Mouse (Mus musculus) spleen, postnatal 4 days (tissue): ENCODE measurements around the gene Ubxn11.

ENCODE experiments used
- DNase-seq, 2 experiments: peaks; one replicate each; pipeline ENCODE4 v3.0.0; 2022; ENCODE audit warnings: low spot score in 2 of 2

Gene Ubxn11

DNA sequence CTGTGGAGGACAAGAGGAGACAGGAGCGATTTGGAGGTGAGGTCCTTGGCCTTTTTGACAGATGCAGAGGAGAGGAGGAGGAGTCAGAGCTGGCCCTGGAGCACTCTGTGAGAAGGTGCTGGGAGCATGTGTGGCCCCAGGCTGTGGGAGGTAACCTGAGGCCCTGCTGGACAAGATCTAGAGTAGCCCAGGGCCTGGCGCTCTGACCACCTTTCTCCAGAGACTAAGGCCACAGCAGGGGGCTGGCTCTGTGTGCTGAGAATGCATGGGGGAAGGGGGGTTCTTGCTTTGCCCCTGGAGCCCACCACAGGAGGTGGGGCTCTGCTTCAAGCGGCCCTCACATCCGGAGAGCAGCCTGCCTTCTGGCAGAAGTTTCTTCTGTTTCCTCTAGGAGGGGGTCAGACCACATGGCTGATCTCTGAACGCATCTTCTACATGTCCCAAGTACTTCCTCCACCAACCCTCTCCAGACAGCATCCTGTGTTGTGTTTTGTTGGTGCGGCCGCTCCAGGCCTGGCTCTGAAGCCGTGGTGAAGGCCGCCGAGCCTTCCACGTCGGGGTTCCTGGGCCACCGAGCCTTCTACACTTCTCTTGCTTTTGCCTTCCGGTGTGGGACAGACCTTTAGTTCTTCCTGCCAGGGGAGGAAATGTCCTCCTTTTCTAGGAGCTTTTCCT lies 15.9 kb downstream of the Ubxn11 start:
- no peak for DNase-seq

DNA sequence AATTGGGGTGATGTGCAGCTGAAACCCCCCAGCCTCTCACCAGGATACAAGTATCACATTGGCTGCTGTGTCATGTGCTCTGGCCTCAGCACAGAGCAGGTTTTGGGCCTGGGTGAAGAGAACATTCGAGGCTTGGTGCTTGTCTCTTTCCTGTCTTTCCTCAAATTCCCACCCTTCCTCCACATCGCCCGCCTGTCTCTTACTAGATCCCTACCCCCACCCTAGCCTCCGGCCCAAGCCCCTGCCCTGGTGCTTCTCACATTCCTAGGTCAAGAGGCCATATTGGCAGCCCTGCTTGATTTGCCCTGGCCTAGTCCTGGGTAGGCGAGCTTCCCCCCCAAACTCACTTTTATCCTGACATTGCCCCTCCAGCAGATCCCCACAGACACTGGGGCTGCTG lies 16.7 kb downstream of the Ubxn11 start:
- DNase-seq = no peak

DNA sequence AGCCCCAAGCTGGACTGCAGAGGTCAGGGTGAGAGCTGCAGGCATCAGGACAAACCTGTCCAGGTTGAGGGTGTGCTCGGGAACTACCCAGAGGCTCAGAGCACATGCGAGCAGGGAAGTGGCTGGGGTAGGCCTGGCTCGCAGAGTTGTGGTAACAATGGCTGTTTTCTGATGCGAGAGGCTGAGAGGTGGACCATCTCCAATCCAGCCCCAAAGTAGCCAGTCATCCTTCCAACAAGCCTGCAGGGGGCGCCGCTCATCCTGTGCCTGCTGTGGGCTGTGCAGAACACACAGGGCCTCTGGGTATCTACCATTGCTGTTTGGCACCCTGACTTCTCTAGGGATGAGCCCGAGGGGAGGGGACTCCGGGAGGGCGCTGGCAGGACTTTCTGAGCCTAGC lies 17.3 kb downstream of the Ubxn11 start:
- peak; percentile 57 to 83 for DNase-seq

- peak in 1 of 2 experiments; percentile 64 for DNase-seq
Measured at GRCm38 (mm10) chr4:134120192-134120805, 17.9 kb downstream of the Ubxn11 start.

DNA sequence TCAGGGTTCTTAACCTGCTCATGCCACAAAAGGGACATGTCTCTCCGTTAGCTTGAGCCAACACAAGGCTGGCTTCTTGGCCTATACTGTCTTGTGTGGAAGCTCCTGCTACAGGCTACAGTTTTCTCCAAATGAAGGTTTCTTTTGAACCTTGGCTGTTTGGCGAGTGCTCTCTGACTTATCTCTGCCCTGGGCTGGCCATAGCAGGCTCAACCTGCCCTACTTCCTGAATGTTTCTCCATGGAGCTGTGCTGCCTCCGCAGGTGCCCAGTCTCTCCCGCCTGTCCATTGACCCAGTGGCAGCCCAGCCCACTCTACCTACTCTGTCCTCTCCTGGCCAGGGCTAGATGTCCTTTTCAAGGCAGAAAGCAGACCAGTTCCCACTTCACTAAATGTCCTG lies 18.5 kb downstream of the Ubxn11 start:
- peak in 1 of 2 experiments; percentile 65 for DNase-seq

DNA sequence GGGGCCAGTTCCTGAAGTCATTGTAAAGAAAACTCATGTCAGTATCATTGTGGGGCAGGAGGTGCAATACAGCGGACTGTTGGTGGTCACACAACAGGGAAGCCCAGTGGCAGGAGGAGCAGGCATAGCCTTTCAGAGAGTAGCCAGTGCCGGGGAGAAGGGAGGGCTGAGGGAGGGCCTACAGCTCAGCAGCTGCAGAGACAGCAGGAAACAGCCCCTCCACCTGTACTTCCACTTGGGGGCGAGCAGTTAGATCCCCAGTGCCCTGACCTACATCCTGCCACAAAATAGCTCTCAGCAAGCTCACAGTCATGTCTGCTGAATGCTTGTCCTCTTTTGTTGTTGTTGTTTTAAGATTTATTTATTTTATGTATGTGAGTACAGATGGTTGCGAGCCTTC lies 19.2 kb downstream of the Ubxn11 start:
- peak; percentile 56 to 78 for DNase-seq

GRCm38 (mm10) chr4:134122281-134122680 lies 19.9 kb downstream of the Ubxn11 start:
- DNase-seq = no peak

DNA sequence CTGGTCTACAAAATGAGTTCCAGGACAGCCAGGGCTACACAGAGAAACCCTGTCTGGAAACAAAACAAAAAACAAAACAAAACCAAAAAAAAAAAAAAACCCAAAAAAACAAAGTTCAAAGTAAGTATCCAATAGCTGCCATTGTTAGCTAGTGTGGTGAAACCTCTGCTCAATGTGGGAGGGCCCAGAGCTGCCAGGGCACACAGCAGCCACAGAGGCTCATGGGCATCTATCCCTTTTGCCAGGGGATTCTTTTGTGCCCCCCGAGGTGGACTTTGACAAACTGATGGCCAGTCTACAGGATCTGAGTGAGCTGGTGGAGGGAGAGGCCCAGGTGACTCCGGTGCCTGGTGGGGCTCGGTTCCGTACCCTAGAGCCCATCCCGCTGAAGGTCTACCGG lies 20.8 kb downstream of the Ubxn11 start:
- no peak for DNase-seq

- peak; percentile 59 to 85 for DNase-seq
Measured at GRCm38 (mm10) chr4:134123680-134124551, 21.5 kb downstream of the Ubxn11 start.

- DNase-seq = peak in 1 of 2 experiments; percentile 60
Measured at GRCm38 (mm10) chr4:134125383-134126060, 23.2 kb downstream of the Ubxn11 start.

- no peak for DNase-seq
Measured at GRCm38 (mm10) chr4:134126300-134127120, 24.1 kb downstream of the Ubxn11 start.

DNA sequence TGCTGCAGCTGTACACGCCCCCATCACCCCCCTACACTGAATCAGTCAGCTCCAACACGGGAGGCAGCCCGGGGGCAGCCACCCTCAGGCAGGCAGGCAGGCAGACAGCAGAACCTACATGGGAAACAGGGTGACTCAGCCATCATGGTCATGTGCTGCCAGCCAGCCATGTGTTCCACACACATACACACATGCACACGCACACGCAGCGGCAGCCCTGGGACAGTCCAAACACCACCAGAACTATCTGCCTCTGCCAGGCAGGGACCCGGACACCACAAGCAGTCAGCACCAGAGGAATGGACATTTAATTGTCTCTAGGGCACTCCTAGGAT lies 24.7 kb downstream of the Ubxn11 start:
- peak in 1 of 2 experiments; percentile 64 for DNase-seq

DNA sequence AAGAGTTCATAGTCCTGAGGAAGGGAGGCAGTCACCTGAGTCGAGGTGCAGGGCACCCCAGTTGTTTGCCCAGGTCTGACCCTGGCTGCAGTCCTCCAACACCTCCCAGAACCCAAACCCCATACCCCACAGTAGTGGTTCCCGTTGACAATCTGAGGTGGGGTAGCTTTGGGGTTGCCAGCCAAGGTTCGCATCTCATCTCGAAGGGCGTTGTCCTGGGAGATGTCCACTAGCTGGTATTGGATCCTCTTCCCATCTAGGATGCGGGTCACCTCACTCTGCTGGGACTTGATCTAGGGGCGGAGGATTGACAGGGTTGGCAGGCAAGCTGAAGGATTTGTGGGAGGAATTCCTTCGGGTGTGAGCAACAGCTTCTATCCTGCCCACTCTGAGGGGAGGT lies 25.4 kb downstream of the Ubxn11 start:
- no peak for DNase-seq

- peak; percentile 86 to 93 for DNase-seq
Measured at GRCm38 (mm10) chr4:134128221-134128982, 26.0 kb downstream of the Ubxn11 start, which contains the start of gene Sh3bgrl3. Gene Sh3bgrl3, minus strand, starts transcription at chr4:134128789.

DNA sequence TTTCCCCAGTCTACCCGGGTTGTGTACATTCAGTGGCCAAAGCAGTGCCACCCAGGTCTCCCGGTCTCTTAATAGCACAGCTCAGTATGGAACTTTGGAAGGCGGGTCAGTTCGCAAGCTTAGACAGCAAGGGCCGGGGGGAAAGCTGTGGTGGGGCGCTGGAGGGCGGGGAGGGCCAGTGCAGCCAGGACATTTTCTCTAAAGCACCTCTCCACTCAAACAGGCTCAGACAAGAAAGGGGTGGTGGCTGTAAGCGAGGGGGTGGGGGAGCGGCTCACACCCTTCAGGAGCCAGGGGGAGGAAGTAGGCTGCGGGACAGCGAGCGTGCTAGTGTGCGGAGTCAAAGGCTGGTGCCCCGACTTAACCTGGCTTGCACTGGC lies 26.6 kb downstream of the Ubxn11 start:
- DNase-seq = peak in 1 of 2 experiments; percentile 78

DNA sequence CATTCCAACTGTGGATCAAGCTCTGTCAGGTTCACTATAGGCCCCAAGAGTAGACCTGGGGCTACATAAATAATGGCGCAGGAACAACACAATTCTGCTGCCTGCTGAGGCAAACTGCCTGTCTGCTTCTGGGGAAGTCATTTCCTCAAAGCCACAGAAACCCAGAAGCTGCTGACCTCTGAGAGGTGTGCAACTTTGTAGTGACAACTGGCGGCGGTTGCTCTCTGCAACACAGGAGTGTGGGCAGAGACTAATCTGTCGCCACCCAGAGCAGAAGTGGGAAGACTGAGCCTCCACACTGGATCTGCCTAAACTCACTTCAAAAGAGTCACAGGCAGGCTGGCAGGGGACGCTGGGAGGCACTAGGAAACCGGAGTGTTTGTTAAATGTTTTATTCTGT lies 27.1 kb downstream of the Ubxn11 start:
- peak; percentile 56 to 76 for DNase-seq

GRCm38 (mm10) chr4:134132117-134132516 lies 29.7 kb downstream of the Ubxn11 start:
- no peak for DNase-seq

DNA sequence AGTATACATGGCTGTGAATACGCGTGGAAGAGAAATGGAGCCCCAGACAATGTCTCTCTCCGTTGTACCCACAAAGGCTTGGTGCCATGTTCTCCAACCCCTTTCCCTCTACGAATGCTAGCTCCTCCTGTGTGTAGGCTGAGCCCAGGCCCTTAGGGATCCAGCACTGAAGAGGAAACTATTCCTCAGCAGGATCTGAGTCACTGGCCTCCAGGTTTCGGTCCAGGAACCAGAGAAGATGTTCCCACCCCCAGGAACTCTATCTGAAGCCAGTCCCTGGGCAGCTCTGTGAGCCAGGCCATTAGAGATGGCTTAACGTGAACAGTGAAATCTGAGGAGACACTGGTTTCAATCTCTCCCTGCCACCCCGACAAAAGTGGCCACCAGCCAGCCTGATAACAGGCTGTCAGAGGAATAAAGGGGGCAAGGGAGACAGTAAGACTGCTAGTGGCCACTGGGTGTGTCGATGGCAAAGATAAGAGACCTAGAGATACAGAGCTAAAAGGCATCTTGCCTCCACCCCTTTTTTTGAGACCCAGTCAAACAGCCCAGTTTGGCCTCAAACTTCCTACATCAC lies 30.2 kb downstream of the Ubxn11 start:
- no peak for DNase-seq

GRCm38 (mm10) chr4:134136280-134136926 lies 34.0 kb downstream of the Ubxn11 start:
- DNase-seq = no peak

DNA sequence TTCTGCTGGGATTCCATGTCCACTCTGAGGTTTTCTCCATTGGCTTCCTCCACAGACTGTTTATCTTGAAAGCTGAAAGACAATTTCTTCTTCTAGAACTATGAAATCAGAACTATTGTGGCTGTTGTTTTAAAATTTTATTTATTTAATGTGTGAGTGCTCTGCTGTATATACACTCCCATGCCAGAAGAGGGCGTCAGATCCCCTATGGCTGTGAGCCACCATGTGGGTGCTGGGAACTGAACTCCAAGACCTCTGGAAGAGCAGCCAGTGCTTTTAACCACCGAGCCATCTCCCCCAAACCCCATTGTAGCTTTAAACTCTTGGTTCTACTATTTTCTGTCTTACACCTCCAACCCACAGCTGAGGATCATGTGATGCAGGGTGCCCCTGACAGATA lies 36.5 kb downstream of the Ubxn11 start:
- DNase-seq = no peak
